Mouse (Mus musculus): ENCODE measurements around the gene Rabep1.
"Not testable (repeated sequence)": the region's sequence is repeated elsewhere in the genome, so short reads cannot be mapped to it uniquely, and the experiment has no call there.

The Rabep1 gene

GRCm38 (mm10) chr11:70891616-70892015 is 47.0 kb downstream of the Rabep1 start:
- no peak for DNase-seq (ENCODE audit: low read depth, low spot score)

DNA sequence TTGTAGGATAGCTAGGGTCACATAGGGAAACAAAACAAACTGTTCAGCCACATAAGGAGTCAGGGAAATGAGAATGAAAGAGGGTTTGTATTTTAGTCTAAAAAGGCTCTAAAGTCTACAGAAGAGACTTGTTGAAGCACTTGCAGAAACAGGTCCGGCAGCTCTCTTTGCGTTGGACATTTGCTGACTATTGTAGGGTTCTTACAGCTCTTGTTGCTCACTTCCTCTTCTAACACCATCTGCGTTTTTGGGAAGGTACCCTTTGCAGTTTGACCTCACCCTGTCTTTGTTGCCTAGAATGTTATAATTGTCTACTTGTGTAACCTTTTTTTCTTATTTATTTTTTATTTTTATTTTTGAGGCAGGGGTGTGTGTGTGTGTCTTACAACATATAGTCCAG is 53.1 kb downstream of the Rabep1 start:
- DNase-seq (ENCODE audit: low read depth, low spot score): no peak

- DNase-seq (ENCODE audit: low read depth, low spot score): not testable (repeated sequence)
Observed at GRCm38 (mm10) chr11:70898182-70898581, 53.6 kb downstream of the Rabep1 start.

GRCm38 (mm10) chr11:70906681-70907080 is 62.1 kb downstream of the Rabep1 start:
- DNase-seq (ENCODE audit: low read depth, low spot score): no peak

- no peak for DNase-seq (ENCODE audit: low read depth, low spot score)
Observed at GRCm38 (mm10) chr11:70911323-70911722, 66.7 kb downstream of the Rabep1 start.

DNA sequence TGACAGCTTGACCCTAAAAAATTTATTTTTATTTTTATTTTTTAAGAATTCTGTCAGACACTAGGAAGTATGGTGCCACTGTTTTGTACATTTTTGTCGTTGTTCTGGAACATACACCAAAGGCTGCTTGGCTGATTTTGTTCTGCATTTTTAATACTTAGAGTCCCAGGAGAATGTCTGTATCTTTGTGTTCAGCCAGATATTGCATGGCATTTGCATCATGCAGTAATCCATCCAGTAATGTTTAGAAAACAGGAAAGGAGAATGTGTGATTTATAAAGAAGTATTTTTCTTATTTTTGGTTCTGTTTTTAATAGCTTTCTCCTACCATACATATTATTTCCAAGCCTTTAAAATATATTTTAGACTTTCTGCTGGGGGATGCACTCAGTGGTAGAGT is 67.3 kb downstream of the Rabep1 start:
- DNase-seq (ENCODE audit: low read depth, low spot score): no peak

DNA sequence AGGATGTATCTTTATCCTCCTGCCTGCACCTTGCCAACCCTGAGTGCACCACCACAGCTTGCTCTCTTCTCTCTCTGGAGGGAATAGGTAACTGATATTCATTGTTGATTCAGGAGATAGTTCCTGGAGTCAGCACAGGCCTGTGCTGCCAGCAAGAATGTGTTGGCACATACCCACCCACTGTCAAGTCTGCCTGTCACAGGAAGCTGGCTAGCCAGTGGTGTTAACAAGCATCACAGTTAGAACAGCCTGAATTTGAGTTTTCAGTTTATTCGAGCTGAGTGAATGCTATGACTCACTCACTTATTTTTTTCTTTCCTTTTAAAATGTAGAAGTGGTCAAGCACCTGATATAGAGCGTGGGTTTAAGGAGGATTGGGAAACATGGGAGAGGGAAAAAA is 73.3 kb downstream of the Rabep1 start:
- DNase-seq (ENCODE audit: low read depth, low spot score): no peak

- no peak for DNase-seq (ENCODE audit: low read depth, low spot score)
Observed at GRCm38 (mm10) chr11:70919524-70919923, 74.9 kb downstream of the Rabep1 start.

DNA sequence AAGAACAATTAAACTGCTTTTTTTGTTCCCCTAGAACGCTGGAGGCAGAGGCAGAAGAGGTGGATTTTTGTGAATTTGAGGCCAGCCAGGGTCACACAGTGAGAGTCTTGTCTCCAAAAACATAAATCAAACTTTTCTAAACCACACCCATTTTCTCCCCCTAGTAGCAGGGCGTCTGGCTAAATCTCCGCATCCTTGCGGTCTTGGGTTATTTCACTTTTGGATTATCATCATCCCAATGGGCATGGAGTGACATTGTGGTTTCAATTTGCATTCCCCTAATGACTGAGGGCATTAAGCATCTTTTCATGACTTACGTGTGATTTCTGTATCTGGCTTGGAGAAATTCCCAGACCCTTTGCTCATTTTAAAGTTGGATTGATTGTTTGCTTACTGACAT is 86.9 kb downstream of the Rabep1 start:
- DNase-seq (ENCODE audit: low read depth, low spot score): no peak

GRCm38 (mm10) chr11:70935316-70935715 is 90.7 kb downstream of the Rabep1 start:
- DNase-seq (ENCODE audit: low read depth, low spot score): no peak

- DNase-seq (ENCODE audit: low read depth, low spot score): no peak
Observed at GRCm38 (mm10) chr11:70942596-70942995, 98.0 kb downstream of the Rabep1 start.

DNA sequence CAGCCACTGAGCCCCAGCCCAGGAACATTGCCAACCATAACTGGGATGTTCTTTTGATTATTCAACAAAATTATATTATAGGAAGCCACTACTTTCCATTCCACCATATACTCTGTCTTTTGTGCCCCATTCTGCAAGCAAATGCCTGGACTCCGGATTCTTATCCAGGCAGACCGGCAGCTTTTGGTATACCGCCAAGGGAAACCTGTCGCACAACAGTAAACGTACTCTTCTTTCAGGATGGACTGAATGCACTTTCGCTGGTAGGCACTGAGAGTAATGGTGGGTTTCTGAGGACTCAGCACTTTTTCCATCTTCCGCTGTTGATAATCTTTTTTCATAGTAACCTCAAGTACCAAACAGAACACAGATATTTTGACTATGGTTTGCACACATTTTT is 99.1 kb downstream of the Rabep1 start:
- no peak for DNase-seq (ENCODE audit: low read depth, low spot score)

- no peak for DNase-seq (ENCODE audit: low read depth, low spot score)
Observed at GRCm38 (mm10) chr11:70944935-70945817, 100.6 kb downstream of the Rabep1 start.

GRCm38 (mm10) chr11:70954711-70955110 is 110.1 kb downstream of the Rabep1 start:
- no peak for DNase-seq (ENCODE audit: low read depth, low spot score)

- no peak for DNase-seq (ENCODE audit: low read depth, low spot score)
Observed at GRCm38 (mm10) chr11:70960786-70961554, 116.4 kb downstream of the Rabep1 start.

DNA sequence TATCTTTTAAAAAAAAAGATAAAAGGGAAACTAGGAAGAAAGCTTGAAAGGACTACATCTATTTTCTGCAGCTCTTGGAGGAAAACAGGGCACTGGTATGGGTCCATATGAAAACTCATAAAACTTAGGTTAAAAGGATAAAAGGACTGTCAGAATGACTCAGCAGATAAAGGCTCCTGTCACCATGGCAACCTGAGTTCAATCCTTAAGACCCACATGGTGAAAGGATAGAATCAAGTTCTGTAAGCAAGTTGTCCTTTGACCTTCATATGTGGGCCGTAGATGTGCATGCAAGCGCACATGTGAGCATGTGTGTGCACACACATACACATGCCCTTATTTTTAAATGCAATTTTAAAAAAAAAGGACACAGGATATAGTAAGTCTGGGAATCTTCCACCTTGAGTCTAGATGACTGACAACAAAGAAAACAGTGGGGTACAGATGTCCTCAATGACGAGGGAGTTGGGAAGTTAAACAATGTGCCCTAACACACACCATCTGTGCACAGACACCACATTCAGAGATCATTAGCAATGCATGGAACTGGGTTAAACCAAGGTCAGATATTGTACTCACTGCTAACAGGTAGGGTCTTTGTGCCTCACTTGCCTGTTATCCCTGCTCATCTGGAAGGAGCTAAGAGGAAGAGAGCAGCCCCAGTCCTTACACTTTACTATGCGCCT is 119.8 kb downstream of the Rabep1 start:
- no peak for DNase-seq (ENCODE audit: low read depth, low spot score)

GRCm38 (mm10) chr11:70969271-70969794 is 124.8 kb downstream of the Rabep1 start:
- no peak for DNase-seq (ENCODE audit: low read depth, low spot score)

DNA sequence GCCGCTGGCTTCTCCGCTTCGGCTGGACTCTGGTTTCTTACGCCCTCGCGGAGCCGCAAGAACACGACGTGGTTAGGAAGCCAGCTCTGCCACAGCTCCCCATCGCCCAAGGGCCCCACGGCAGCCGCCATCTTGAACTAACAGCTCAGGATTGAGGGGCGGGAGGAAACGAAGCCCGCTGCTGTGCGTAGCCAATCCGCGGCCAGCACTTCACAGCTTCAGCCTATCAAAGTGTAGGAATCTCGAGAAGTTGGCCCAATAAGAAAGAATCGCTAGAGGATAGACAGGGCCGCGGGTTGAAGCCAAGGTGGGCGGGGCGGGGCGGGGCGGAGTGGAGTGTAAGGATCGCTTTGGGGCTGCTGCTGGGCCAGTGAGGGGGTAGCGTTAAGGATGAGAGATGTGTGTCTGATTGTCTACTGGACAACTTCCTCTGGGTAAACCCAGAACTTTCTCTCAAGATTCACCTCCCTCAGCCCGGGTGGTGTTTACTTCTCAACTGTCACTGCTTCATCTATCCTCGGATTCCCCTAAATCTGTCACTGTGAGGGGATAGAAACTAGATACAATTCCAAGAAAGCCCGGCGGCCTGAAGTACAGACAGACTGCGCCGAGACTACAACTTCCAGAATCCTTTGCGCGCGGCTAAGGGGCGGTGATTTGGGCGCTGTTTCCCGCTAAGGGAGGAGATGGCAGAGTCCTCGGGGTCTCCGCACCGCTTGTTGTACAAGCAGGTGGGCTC is 125.4 kb downstream of the Rabep1 start, which contains the start of the genes Nup88 and Rpain:
TSS of gene Nup88 (minus strand) at position 153 of the 739 bp plus-strand sequence.
TSS of gene Rpain (plus strand) at position 393 of the 739 bp plus-strand sequence.
- DNase-seq (ENCODE audit: low read depth, low spot score): peak; percentile 97

- DNase-seq (ENCODE audit: low read depth, low spot score): peak; percentile 71
Observed at GRCm38 (mm10) chr11:70970560-70971540, 126.3 kb downstream of the Rabep1 start.

DNA sequence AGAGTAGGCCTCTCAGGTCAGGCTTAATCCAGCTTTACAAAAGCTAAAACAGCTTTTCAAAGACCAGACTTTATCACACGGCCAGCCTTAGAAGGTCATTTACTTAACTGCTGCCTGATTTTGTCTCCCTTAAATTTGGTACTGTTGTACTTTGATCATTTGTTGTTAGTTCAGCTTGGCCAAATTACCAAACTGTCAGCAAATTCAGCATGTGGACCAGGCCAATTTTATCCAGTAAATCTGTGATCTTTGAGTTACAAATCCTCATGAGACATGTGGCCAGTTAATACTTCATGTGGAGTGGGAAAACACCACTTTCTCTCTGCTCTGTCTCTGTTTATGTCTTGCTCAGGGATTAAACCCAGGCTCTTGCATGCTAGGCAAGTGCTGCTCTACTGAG is 128.0 kb downstream of the Rabep1 start:
- DNase-seq (ENCODE audit: low read depth, low spot score): no peak
